23 mouse cellular contexts compared by ENCODE assay signal in genomic region chr13:102022757-102023156, GRCm38 (mm10).
"Had no signal": no experiment of that assay in that cellular context is flagged by ENCODE, and none has a peak within 500 bp of the region (broad histone marks: within the 10 kb centered on the region; RNA-seq: fewer than 3 reads in every experiment).

No protein-coding gene starts in this region.

- H3K27ac ChIP-seq: lung, embryonic 15.5 days; macrophage; midbrain, embryonic 10.5 days; midbrain, embryonic 12.5 days; neural tube, embryonic 13.5 days; neural tube, embryonic 15.5 days; stomach, embryonic 15.5 days; stomach, postnatal 0 days had no signal

- H3K27me3 ChIP-seq: lung, embryonic 15.5 days; megakaryocyte, embryonic 14.5 days; midbrain, embryonic 12.5 days; neural tube, embryonic 13.5 days; neural tube, embryonic 15.5 days; stomach, embryonic 15.5 days had no signal

- H3K9ac ChIP-seq: lung, embryonic 15.5 days; midbrain, embryonic 12.5 days; neural tube, embryonic 13.5 days; neural tube, embryonic 15.5 days; stomach, embryonic 15.5 days had no signal

- ATAC-seq: lung, postnatal 0 days; midbrain, embryonic 16.5 days had no signal

- DNase-seq: lung, adult 2 months; lung, postnatal 14 days; lung, postnatal 36 days; midbrain, embryonic 14.5 days; retina, postnatal 1 day; right cerebral cortex, adult 18-20 months; right cerebral cortex, postnatal 25 days; right cerebral cortex, postnatal 4 days; thymus, adult 2 months; thymus, postnatal 25 days; thymus, postnatal 4 days had no signal

- H3K4me3 ChIP-seq: lung, embryonic 15.5 days; megakaryocyte, embryonic 14.5 days; midbrain, embryonic 10.5 days; midbrain, embryonic 12.5 days; myocyte; neural tube, embryonic 13.5 days; neural tube, embryonic 15.5 days; stomach, embryonic 15.5 days had no signal

- H3K4me1 ChIP-seq: lung, embryonic 15.5 days; midbrain, embryonic 10.5 days; midbrain, embryonic 12.5 days; neural tube, embryonic 13.5 days; neural tube, embryonic 15.5 days; stomach, embryonic 15.5 days had no signal

- H3K36me3 ChIP-seq: lung, embryonic 15.5 days; midbrain, embryonic 10.5 days; midbrain, embryonic 12.5 days; neural tube, embryonic 13.5 days; neural tube, embryonic 15.5 days; stomach, embryonic 15.5 days had no signal
